Mouse (Mus musculus) fibroblast of lung, adult 2 months (primary cell): ENCODE data around the gene Tgtp1.
"Not testable (repeated sequence)": the region's sequence is repeated elsewhere in the genome, so short reads cannot be mapped to it uniquely, and the experiment has no call there.

Experiments
- DNase-seq: peaks from one replicate; pipeline ENCODE4 v3.0.0-alpha.2; 2011; ENCODE audit warnings: low read depth

Tgtp1 gene

DNA sequence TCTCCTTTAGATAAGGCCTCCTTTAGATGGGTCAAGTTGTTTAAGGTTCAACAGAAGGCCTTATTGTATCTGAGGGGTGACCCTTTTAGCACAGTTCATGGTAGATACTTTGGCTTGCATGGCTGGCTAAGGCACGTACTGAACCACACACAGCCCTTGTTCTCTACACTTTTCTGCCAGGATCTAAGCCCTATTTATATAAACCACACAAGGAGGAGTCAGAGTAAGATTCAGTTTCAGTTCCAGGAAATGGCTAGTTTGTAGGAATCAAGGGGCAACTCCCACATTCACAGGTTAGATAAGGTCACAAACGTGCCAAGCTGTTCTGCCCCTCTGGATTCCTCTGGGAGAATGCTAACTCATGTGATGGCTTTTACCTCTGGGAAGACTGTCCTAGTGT, at the start of gene Tgtp1:
Tgtp1 (minus strand) TSS at position 155 of the 400 bp plus-strand sequence.
- peak; percentile 27 for DNase-seq

DNA sequence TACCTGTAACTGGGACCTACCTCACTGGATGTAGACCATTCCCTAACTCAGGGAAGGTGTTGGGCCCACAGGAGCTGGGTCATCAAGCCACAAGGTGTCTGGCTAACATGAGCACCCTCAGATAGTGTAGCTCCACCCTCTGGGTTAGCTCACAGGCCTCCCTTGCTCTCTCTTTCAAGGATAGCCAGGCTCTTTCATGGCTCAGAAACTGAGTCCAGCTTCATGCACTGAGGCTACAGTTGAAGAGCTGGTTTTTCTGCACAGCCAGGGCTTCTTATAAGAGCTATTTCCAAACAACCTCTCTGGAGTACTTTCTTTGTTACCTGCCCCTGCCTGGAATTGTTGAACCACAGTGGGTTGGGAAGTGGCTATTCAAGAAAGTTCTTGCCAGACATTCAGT, 18.1 kb upstream of the Tgtp1 start:
- DNase-seq: not testable (repeated sequence)

DNA sequence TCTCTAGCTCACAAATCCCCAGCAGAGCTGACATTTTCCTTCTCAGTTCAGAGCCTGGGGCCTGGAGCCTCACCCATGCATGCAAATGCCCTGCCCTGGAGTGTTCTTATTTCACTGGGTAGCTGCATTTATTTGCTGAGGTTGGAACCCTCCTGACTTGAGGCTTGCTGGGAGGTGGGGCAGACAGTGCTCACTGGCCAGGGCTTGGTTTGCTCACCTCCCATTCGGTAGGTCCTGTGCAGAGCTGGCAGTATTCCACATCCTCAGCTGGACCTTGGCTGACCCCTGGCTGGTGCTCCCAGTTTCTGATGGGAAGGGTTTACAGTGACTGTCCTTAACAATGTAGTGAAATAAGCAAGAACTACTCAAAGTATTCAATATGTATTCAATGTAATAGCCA, 12.8 kb upstream of the Tgtp1 start:
- not testable (repeated sequence) for DNase-seq

DNA sequence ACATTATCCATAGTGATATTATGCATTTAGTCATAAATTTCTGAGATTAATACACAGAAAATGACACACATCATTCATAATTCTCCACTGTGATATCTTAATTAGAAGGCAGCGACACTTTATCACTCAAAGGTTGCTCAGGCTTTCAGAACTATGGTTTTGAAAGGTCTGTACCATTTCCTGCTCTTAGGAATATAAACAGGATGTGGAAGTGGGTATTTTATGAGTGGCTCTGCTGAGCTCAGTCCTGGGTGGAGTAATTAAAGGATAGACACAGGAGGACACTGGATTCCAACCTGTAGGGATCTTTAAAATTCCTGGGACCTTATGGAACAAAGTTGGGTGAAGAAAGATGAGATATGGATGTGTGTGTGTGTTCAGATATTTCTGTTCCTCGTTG, 12.3 kb upstream of the Tgtp1 start:
- not testable (repeated sequence) for DNase-seq

DNA sequence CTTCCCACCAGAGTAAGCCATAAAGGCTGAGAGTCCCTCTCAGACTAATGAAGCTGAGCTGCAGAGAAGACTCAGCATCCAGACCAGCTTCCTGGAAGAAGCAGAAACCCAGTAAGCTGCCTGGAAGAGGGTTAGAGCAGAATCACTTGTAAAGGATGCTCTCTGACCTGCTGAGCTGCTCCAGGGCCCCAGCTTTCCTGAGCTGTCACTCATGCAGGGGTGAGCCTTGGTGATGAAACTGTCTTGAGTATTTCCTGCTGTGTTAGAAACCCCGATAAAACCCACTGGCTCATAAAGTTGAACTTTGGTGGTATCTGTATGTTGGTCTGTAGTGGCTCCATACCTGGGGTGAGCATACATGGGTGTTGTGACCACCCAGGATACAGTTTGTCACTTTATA, 6.4 kb upstream of the Tgtp1 start:
- not testable (repeated sequence) for DNase-seq

DNA sequence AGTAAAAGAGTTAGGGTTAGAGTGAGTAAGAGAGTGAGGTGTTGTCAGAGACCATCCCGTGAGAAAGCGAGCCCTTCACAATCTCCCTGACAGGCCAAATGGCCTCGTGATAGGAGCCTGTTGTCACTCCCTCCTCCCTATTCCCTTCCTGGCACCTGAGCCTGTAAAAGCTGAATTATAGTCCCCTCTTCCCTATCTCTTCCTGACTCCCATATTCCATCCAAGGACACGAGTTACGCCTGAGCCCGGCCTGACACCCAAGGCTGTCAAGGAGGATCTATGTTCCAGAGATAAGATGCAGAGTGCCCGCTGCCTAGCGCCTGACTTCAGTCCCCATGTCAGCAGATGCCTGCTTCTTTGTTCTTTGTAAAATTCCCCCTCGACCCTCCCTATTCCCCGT, 676 bp downstream of the Tgtp1 start:
- not testable (repeated sequence) for DNase-seq

DNA sequence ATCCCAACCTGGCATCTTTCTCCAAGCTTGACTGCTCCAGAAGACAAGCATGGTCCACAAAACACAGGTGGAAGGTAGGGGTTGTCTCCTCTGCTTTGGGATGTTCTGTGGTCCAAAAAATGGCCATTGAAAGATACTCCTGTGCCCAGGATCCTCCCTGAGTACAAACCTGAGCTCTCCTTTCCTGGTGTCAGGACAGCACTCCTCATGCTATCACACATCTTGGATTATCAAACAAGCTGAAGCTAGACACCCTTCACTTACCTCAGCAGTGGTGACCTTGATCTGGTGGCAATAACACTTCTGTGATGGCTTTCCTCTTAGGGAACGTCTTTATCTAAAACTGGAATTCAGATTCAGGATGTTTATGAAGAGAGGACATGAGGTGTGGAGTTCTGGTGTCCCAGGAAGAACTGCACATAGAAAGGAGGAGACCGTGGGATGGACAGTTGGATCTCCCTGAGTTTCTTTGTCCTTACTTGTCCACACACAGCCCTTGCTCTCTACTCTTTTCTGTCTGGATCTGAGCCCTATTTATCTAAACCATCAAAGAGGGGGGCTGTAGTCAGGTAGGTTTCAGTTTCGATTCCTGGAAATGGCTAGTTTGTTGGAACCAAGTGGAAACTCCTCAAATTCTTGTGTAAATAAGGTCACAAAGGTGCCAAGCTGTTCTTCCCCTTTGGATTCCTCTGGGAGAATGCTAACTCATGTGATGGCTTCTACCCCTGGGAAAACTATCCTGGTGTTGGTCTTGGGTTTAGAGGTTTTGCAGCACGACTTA, 2.0 kb downstream of the Tgtp1 start, which contains the start of gene Gm12185:
Gm12185 (minus strand) TSS at position 487 of the 781 bp plus-strand sequence.
- DNase-seq: peak; percentile 10

DNA sequence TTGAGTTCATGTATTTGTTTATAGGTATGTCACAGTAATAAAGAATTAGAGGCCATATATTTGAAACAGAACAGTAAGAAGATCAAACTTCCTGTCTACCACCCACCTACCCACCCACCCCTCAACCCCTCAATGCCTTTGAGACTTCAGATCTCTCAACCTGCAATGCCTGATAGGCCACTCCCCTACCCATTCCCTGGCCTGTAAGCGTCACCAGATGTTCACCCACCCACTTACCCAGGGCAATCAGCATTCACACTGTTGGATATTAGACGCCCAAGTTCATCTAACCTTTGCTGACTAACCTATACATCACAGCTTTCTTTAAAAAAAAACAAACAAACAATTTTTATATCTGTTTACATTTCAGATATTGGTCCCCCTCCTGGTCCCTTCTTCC, 4.0 kb downstream of the Tgtp1 start:
- not testable (repeated sequence) for DNase-seq

DNA sequence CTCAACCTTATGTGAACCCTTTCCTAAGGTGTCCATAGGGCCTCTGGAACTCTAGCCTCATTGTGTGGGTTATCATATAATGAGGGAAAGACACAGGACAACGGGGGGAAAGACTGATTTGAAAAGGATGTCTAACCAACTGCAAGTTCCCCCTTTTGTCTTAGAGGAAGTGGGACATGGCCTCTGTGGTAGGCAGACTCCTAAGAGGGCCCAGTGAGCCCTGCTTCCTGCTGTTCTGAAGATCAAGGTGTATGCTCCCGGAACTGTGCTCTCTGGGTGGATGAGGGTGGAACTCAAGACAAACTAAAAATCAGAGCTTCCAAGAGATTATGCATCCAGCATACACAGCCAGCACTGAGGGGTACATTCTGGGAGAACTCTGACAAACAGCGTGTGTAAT, 5.8 kb downstream of the Tgtp1 start:
- not testable (repeated sequence) for DNase-seq

DNA sequence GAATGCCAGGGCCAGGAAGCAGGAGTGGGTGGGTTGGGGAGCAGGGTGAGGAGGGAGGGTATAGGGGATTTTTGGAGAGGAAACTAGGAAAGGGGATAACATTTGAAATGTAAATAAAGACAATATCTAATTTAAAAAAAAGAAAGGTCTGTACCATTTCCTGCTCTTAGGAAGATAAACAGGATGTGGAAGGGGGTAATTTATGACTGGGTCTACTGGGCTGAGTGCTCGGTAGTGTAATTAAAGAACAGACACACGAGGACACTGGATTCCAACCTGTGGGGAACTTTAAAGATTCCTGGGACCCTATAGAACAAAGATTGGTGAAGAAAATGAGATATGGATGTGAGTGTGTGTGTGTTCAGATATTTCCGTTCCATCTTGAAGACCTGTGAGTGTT, 11.1 kb downstream of the Tgtp1 start:
- not testable (repeated sequence) for DNase-seq

DNA sequence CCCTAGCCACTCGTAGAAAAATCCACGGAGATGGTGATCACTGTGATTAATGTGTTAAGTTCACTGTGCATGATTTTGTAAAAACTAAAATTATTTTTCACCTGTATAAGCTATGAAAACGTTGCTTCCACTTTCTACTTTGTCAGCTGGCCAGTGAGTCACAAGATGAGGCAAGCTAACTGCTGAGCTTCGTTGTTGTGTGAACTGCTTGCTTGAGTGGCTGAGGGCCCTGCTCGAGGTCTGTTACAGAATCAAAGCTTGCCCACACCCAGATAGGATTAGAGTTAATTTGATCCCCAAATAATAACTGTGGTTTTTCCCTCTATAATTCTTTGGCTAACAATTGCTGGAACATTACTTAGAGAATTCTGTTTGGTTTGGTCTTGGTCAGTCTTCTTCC, 13.9 kb downstream of the Tgtp1 start:
- not testable (repeated sequence) for DNase-seq

DNA sequence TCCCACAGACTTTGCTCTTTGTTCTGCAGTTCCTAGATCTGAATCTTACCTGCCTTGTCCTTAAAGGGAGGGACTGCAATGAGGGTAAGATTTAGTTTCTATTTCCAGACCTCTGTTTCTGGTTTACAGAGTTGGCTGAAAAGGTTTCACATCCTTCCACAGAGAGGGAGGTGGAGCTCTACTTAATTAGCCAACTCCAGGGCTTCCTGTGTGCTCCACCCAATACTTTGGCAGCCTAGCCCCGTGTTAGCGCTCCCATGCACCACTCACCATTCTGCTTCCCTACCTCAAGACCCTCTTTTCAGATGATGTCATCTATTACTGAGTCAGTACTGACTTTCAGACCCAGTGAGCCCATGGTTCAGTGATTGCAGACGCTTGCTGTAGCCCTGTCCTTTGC, 14.7 kb downstream of the Tgtp1 start, which contains the start of gene 9930111J21Rik1:
9930111J21Rik1 (minus strand) TSS at position 148 of the 400 bp plus-strand sequence.
- not testable (repeated sequence) for DNase-seq

DNA sequence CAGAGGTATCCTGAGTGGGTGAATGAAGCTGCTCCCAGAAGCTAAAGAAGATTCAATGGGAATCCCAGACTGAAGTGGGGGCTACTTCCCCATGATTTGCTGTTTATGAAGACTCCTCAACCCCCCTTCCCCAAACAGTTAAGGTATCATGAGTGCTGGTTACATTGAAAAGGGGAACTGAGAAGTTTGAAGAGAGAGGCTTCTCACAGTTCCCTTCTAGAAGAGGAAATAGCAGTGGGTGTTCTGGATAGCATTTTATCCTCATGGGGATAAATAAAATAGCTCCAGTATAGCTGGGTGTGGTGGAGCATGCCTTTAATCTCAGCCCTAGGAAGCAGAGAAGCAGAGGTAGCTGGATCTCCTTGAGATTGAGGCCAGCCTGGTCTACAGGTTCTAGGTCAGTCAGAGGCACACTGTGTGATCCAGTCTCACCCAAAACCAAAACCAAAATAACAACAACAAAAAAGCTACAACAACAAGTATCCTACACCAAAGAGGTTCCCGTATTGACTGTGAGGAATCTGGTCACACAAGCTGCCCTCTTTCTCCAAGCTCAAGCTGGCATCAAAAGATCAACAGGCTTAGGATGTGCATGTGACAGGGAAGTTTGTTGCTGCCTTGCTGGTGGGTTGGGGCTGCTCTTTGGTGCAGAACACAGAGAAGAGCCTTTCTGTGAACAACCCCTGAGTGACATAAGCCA, 15.6 kb downstream of the Tgtp1 start, which contains the start of gene Olfr56:
Olfr56 (plus strand) TSS at position 650 of the 700 bp plus-strand sequence.
- DNase-seq: not testable (repeated sequence)

DNA sequence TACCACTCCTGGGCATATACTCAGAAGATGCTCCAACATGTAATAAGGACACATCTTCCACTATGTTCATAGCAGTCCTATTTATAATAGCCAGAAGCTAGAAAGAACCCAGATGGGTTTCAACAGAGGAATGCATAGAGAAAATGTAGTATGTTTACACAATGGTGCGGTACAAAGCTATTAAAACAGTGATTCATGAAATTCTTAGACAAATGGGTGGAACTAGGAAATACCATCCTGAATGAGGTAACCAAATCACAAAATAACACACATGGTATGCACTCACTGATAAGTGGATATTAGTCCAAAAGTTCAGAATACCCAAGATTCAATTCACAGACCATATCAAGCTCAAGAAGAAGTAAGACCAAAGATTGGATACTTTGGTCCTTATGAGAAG, 19.3 kb downstream of the Tgtp1 start:
- DNase-seq: not testable (repeated sequence)

DNA sequence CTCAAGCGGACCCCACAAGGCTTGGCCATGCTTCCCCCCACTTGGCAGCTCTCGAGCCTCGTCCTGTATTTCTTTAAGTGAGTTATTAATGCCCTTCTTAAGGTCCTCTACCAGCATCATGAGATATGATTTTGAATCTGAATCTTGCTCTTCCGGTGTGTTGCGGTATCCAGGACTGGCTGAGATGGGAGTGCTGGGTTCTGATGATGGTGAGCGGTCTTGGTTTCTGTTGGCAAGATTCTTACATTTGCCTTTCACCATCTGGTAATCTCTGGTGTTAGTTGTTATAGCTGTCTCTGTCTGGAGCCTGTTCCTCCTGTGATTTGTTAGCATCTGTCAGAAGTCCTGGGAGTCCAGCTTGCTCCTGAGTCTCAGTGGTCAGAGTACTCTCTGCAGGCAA, 47.9 kb downstream of the Tgtp1 start, which contains the start of gene Psme2b:
Psme2b (minus strand) TSS at position 101 of the 400 bp plus-strand sequence.
- not testable (repeated sequence) for DNase-seq

DNA sequence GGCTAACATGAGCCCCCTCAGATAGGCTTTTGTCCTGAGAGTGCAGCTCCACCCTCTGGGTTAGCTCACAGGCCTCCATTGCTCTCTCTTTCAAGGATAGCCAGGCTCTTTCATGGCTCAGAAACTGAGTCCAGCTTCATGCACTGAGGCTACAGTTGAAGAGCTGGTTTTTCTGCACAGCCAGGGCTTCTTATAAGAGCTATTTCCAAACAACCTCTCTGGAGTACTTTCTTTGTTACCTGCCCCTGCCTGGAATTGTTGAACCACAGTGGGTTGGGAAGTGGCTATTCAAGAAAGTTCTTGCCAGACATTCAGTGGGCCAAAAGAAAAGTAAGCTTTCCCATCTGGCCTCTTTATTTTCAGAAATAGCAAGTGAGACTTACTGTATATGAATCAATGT, 54.7 kb downstream of the Tgtp1 start:
- DNase-seq: not testable (repeated sequence)
